Mouse (Mus musculus): ENCODE results near the gene Gstt4. TPM values are rescaled to one million over a fixed set of nuclear protein-coding genes. Genes with fewer than 3 reads are reported as not detected.

Gene Gstt4
- total and polyA plus RNA-seq, 3 experiments: not detected

GRCm38 (mm10) chr10:75856976-75857375 lies 34.6 kb upstream of the Gstt4 start:
- Histone ChIP-seq H3K9ac (ENCODE audit: control insufficient read depth, low read depth, low read length, poor library complexity, severe bottlenecking) (no peak overlapping the region), H3K9me3 (replicated peaks; ENCODE audit: insufficient read depth, low read length) (no peaks in the 10 kb centered on the region), H3K36me3 (ENCODE audit: control insufficient read depth in 1 of 2, insufficient read depth in 2 of 2, low read length in 2 of 2) (peaks cover 0 to 18% of the 10 kb centered on the region in 2 experiments; a peak in 2 of 4 replicates), H3K4me1 (ENCODE audit: control insufficient read depth in 1 of 2, insufficient read depth in 2 of 2, low read length in 2 of 2) (peaks cover 7 to 14% of the 10 kb centered on the region in 2 experiments; a peak in 3 of 4 replicates), H3K27me3 (ENCODE audit: control insufficient read depth in 1 of 2, insufficient read depth in 2 of 2, low read length in 2 of 2) (no peaks in the 10 kb centered on the region), H3K4me3 (ENCODE audit: control insufficient read depth in 1 of 2, insufficient read depth in 1 of 2, low read depth in 2 of 2, low read length in 2 of 2) (no peak overlapping the region), H3K79me2 (ENCODE audit: control insufficient read depth, insufficient read depth, low read length, poor library complexity) (peaks cover 16% of the 10 kb centered on the region), H3K27ac (ENCODE audit: control insufficient read depth, low read depth, low read length) (no peak overlapping the region)
- TF ChIP-seq ZC3H11A (IDR thresholded peaks at IDR 0.05; ENCODE audit: low read depth, low read length) (no peak), MYB (IDR thresholded peaks at IDR 0.05; ENCODE audit: low read depth, low read length) (no peak), SMC3 (IDR thresholded peaks at IDR 0.05; ENCODE audit: low read depth, low read length) (no peak), UBTF (IDR thresholded peaks at IDR 0.05; ENCODE audit: borderline replicate concordance, insufficient read depth, low read depth, low read length) (no peak), KAT2A (conservative IDR thresholded peaks at IDR 0.05; ENCODE audit: low read depth, low read length) (no peak), MYC (IDR thresholded peaks at IDR 0.05; ENCODE audit: low read depth, low read length) (no peak), GABPA (IDR thresholded peaks at IDR 0.05; ENCODE audit: low read depth, low read length) (no peak), MEF2A (IDR thresholded peaks at IDR 0.05; ENCODE audit: extremely low read depth, insufficient replicate concordance, low read depth, low read length, poor library complexity, severe bottlenecking) (no peak), ETS1 (IDR thresholded peaks at IDR 0.05; ENCODE audit: low read depth, low read length) (no peak), CTCF (IDR thresholded peaks at IDR 0.05 in 2 of 3, conservative IDR thresholded peaks at IDR 0.05 in 1 of 3; ENCODE audit: control insufficient read depth in 1 of 3, insufficient read depth in 1 of 3, low read depth in 2 of 3, low read length in 3 of 3, poor library complexity in 1 of 3, severe bottlenecking in 1 of 3) (no peak), ZMIZ1 (IDR thresholded peaks at IDR 0.05; ENCODE audit: low read depth, low read length) (no peak), HCFC1 (IDR thresholded peaks at IDR 0.05; ENCODE audit: low read depth, low read length) (no peak), SIN3A (IDR thresholded peaks at IDR 0.05; ENCODE audit: low read length) (no peak), MAFK (IDR thresholded peaks at IDR 0.05; ENCODE audit: borderline replicate concordance, low read depth, low read length) (no peak), NELFE (IDR thresholded peaks at IDR 0.05; ENCODE audit: low read depth, low read length) (no peak), POLR2AphosphoS2 (IDR thresholded peaks at IDR 0.05; ENCODE audit: low read length) (no peak), POLR2AphosphoS5 (IDR thresholded peaks at IDR 0.05; ENCODE audit: borderline replicate concordance, low read depth, low read length) (no peak), TAL1 (IDR thresholded peaks at IDR 0.05; ENCODE audit: low read length) (no peak)
- no peak for DNase-seq (ENCODE audit: low read depth, low spot score)

GRCm38 (mm10) chr10:75856155-75856907 lies 34.0 kb upstream of the Gstt4 start:
- Histone ChIP-seq H3K36me3 (ENCODE audit: control insufficient read depth in 1 of 2, insufficient read depth in 2 of 2, low read length in 2 of 2) (peaks cover 0 to 18% of the 10 kb centered on the region in 2 experiments; a peak in 2 of 4 replicates), H3K4me3 (ENCODE audit: control insufficient read depth in 1 of 2, insufficient read depth in 1 of 2, low read depth in 2 of 2, low read length in 2 of 2) (no peak overlapping the region), H3K9me3 (replicated peaks; ENCODE audit: insufficient read depth, low read length) (no peaks in the 10 kb centered on the region), H3K9ac (ENCODE audit: control insufficient read depth, low read depth, low read length, poor library complexity, severe bottlenecking) (no peak overlapping the region), H3K79me2 (ENCODE audit: control insufficient read depth, insufficient read depth, low read length, poor library complexity) (peaks cover 16% of the 10 kb centered on the region), H3K27ac (ENCODE audit: control insufficient read depth, low read depth, low read length) (no peak overlapping the region), H3K4me1 (ENCODE audit: control insufficient read depth in 1 of 2, insufficient read depth in 2 of 2, low read length in 2 of 2) (peaks cover 7 to 14% of the 10 kb centered on the region in 2 experiments; a peak in 3 of 4 replicates), H3K27me3 (ENCODE audit: control insufficient read depth in 1 of 2, insufficient read depth in 2 of 2, low read length in 2 of 2) (no peaks in the 10 kb centered on the region)
- no peak for DNase-seq (ENCODE audit: low read depth, low spot score)
- no peak for TF ChIP-seq SIN3A (IDR thresholded peaks at IDR 0.05; ENCODE audit: low read length)
- no peak for TF ChIP-seq TBP (IDR thresholded peaks at IDR 0.05; ENCODE audit: low read depth, low read length)
- TF ChIP-seq ETS1 (IDR thresholded peaks at IDR 0.05; ENCODE audit: low read depth, low read length): no peak
- TF ChIP-seq USF2 (IDR thresholded peaks at IDR 0.05; ENCODE audit: borderline replicate concordance in 1 of 2, insufficient read depth in 1 of 2, low read depth in 1 of 2, low read length in 2 of 2): no peak
- no peak for TF ChIP-seq TAL1 (IDR thresholded peaks at IDR 0.05; ENCODE audit: low read length)
- TF ChIP-seq USF1 (IDR thresholded peaks at IDR 0.05; ENCODE audit: low read depth, low read length): no peak
- TF ChIP-seq ZC3H11A (IDR thresholded peaks at IDR 0.05; ENCODE audit: low read depth, low read length): no peak
- no peak for TF ChIP-seq POLR2A (IDR thresholded peaks at IDR 0.05; ENCODE audit: control insufficient read depth in 1 of 2, insufficient read depth in 1 of 2, low read depth in 1 of 2, low read length in 2 of 2, poor library complexity in 1 of 2)
- no peak for TF ChIP-seq ZKSCAN1 (IDR thresholded peaks at IDR 0.05; ENCODE audit: low read depth, low read length)
- no peak for TF ChIP-seq EP300 (IDR thresholded peaks at IDR 0.05; ENCODE audit: low read depth in 1 of 2, low read length in 2 of 2)
- no peak for TF ChIP-seq KAT2A (conservative IDR thresholded peaks at IDR 0.05; ENCODE audit: low read depth, low read length)
- TF ChIP-seq RCOR1 (IDR thresholded peaks at IDR 0.05; ENCODE audit: low read depth, low read length): no peak
- TF ChIP-seq ZNF384 (IDR thresholded peaks at IDR 0.05; ENCODE audit: low read depth, low read length): no peak
- no peak for TF ChIP-seq ELF1 (IDR thresholded peaks at IDR 0.05; ENCODE audit: low read depth, low read length)
- TF ChIP-seq MYB (IDR thresholded peaks at IDR 0.05; ENCODE audit: low read depth, low read length): no peak
- TF ChIP-seq CHD1 (IDR thresholded peaks at IDR 0.05; ENCODE audit: low read depth, low read length): no peak
- no peak for TF ChIP-seq MXI1 (IDR thresholded peaks at IDR 0.05; ENCODE audit: low read depth, low read length)
- TF ChIP-seq NELFE (IDR thresholded peaks at IDR 0.05; ENCODE audit: low read depth, low read length): no peak
- TF ChIP-seq GABPA (IDR thresholded peaks at IDR 0.05; ENCODE audit: low read depth, low read length): no peak
